Mouse (Mus musculus): ENCODE measurements around the gene Ap1s1. TPM values are rescaled to one million over a fixed set of nuclear protein-coding genes. Genes with fewer than 3 reads are reported as not detected.

Gene Ap1s1
- total RNA-seq, 2 experiments from 2014 or later, result 50.2 to 78.7 TPM

DNA sequence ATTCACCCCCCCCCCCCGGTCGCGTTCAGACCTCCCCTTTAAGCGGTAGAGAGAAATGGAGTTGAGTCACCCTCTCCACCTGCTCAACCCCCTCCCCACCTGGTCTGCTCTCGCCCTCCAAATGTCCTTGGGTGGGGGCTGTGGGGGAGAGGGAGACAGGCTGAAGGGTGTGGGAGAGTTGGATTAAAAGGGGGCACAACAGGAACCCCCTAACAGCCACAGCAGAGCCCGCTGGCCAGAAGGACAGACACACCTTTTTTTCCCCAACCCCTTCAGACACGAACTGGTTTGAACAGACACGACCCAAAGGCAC is 16.7 kb downstream of the Ap1s1 start:
- ATAC-seq (replicated peaks; ENCODE audit: low FRiP score, low TSS enrichment, poor library complexity, severe bottlenecking), result no peak

DNA sequence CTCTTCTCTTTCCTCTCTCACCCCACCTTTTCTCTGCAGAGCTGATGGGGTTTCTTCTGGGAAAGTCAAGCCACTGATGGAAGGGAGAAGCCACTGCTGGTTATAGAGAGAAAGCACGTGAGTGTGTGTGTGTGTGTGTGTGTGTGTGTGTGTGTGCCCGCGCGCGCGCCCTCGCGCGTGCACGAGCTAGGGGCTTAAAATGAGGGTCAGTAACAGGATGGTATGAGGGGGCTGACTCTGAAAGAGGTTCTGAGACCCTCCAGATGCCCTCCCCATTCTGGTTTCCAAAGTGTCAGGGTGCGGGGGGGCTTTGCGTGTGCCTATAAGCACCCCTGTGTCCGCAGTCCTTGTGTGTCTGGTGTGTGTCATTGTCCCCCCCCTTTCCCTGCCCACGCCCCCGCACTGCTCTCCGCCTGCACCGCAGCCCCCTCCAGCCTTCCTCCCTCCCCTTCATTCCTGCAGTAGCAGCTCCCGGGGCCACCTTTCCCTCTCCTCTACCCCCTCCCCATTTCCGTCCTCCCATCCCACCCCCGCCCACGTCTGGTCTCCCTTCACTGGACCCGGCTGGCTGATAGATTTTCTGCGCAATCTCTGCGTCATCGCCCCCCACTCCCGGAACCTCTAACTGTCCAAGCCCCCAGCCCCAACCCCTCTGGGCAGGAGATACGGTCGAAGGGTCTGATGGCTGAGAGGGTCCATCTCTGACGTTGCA is 17.2 kb downstream of the Ap1s1 start:
- no peak for ATAC-seq (replicated peaks; ENCODE audit: low FRiP score, low TSS enrichment, poor library complexity, severe bottlenecking)

DNA sequence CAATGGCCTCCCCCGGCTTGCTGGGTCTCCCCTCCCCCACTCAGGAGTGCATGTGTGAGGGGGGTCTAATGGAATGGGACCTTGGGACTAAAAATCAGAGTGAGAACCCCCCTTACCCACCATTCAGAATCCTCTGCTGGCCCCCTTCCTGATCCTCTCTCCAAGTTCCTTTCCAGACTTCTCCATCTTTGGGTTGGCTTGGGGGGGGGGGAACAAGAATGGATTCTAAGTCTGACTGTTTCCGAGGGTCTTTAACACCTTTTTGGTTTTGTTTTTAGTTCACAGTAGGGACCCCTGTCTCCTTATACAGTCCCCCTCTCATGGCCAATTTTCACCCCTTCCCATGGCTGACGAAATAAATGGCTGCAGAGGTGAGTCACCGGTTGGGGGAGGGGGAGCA is 19.8 kb downstream of the Ap1s1 start, which contains the start of gene Vgf:
Vgf (plus strand) TSS at position 301 of the 400 bp plus-strand sequence.
- no peak for ATAC-seq (replicated peaks; ENCODE audit: low FRiP score, low TSS enrichment, poor library complexity, severe bottlenecking)

GRCm38 (mm10) chr5:137025132-137025531 is 20.8 kb downstream of the Ap1s1 start:
- peak; percentile 61 for ATAC-seq (replicated peaks; ENCODE audit: low FRiP score, low TSS enrichment, poor library complexity, severe bottlenecking)

GRCm38 (mm10) chr5:137024318-137024717 is 21.6 kb downstream of the Ap1s1 start:
- no peak for ATAC-seq (replicated peaks; ENCODE audit: low FRiP score, low TSS enrichment, poor library complexity, severe bottlenecking)

- ATAC-seq (replicated peaks; ENCODE audit: low FRiP score, low TSS enrichment, poor library complexity, severe bottlenecking), result no peak
Observed at GRCm38 (mm10) chr5:137015913-137016312, 30.0 kb downstream of the Ap1s1 start.

DNA sequence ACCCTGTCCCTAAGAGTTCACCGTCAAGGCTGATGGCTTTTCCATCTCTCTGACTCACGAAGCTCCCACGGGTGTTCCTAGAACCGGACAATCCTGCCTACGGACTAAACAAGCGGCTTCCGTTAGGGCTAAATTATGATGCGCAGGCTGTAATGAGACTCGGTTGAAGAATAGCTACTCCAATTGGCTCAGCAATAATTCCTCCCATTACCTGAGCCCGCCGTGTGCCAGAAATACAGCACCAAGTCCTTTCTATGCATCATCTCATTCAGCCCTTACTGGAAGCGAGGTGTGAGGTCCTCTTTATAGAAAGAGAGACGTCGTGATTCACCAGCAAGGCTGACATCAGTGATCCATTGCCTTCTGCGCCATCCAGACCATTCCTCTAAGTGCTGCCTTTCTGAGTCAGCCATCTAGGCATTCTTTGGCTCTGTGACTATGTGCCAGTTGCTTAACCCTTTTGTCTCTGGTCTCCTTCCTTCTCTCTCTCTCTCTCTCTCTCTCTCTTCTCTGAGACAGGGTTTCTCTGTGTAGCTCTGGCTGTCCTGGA is 33.5 kb downstream of the Ap1s1 start:
- ATAC-seq (replicated peaks; ENCODE audit: low FRiP score, low TSS enrichment, poor library complexity, severe bottlenecking), result no peak

GRCm38 (mm10) chr5:137009988-137010387 is 35.9 kb downstream of the Ap1s1 start:
- peak; percentile 64; the same call in 1 of the 2 replicates for ATAC-seq (replicated peaks; ENCODE audit: low FRiP score, low TSS enrichment, poor library complexity, severe bottlenecking)

DNA sequence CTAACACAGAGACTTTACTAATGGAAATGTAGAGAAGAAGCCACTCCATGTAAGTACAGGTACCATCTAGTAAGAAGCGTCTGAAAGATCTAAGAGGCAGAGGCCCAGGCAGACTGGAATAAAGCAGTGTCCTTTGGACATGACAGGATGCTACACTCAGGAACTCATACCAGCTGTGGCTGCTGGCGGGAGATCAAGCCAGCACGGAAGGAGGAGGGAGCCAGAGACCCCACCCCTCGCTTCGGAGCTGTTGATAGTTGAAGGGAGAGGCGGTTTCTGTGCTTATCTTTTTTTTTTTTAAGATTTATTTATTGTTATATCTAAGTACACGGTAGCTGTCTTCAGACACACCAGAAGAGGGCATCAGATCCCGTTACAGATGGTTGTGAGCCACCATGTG is 38.7 kb downstream of the Ap1s1 start:
- no peak for ATAC-seq (replicated peaks; ENCODE audit: low FRiP score, low TSS enrichment, poor library complexity, severe bottlenecking)

- no peak for ATAC-seq (replicated peaks; ENCODE audit: low FRiP score, low TSS enrichment, poor library complexity, severe bottlenecking)
Observed at GRCm38 (mm10) chr5:137000612-137001011, 45.3 kb downstream of the Ap1s1 start.

- no peak for ATAC-seq (replicated peaks; ENCODE audit: low FRiP score, low TSS enrichment, poor library complexity, severe bottlenecking)
Observed at GRCm38 (mm10) chr5:136999449-136999848, 46.5 kb downstream of the Ap1s1 start.

GRCm38 (mm10) chr5:136989801-136990200 is 56.1 kb downstream of the Ap1s1 start:
- ATAC-seq (replicated peaks; ENCODE audit: low FRiP score, low TSS enrichment, poor library complexity, severe bottlenecking), result no peak

GRCm38 (mm10) chr5:136988420-136988819 is 57.5 kb downstream of the Ap1s1 start:
- ATAC-seq (replicated peaks; ENCODE audit: low FRiP score, low TSS enrichment, poor library complexity, severe bottlenecking), result no peak

DNA sequence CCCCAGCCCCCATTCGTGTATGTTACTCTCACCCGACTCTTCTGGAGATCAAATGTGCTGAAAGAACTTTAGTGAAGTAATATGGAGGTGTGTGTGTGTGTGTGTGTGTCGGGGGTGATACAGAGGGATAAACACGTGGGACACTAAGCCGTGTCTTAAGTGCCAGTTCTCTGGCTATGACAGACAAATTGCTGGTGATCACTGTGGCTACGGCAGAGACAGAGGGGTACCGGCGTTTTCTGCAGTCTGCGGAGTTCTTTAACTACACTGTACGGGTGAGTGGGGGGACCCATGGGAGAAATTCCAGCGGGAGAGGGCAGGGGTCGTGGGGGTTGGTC is 58.0 kb downstream of the Ap1s1 start, which contains the start of gene Znhit1:
Znhit1 (minus strand) TSS at position 88 of the 338 bp plus-strand sequence.
- ATAC-seq (replicated peaks; ENCODE audit: low FRiP score, low TSS enrichment, poor library complexity, severe bottlenecking), result 0 out of 2 replicates have a peak, but pooled peaks have one; percentile 10

GRCm38 (mm10) chr5:136987138-136987933 is 58.6 kb downstream of the Ap1s1 start:
- peak; percentile 39; the same call in 1 of the 2 replicates for ATAC-seq (replicated peaks; ENCODE audit: low FRiP score, low TSS enrichment, poor library complexity, severe bottlenecking)

DNA sequence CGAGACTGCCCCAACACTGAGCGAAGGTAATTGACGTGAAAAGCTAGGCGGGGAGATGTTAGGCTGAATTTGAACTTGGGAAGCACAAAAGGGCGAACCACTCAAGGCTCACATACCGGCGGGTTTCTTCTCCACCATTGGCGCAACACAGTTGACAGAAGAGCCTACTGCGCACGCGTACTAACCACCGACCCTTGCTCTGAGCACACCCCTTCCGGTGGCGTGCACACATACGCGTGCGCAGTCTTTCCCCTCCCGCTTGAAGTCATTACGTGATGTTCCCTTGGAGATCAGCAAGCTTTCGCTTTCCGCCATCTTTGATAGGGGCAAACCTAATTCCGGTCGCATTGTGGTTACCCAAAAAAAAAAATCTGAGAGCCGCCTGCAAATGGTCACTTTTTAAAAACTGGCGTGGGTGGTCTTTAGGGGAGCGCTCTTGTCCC is 59.2 kb downstream of the Ap1s1 start, which contains the start of gene Plod3:
Plod3 (plus strand) TSS at position 325 of the 443 bp plus-strand sequence.
- ATAC-seq (replicated peaks; ENCODE audit: low FRiP score, low TSS enrichment, poor library complexity, severe bottlenecking), result peak; percentile 89

Other genes with a start within 250 kb of the Ap1s1 start
- not detected in 2 replicates for gene Col26a1, start 162.9 kb downstream of the Ap1s1 start, total RNA-seq (2014; fragmentation: Nextera tagmentation)
- gene Col26a1, start 162.9 kb downstream of the Ap1s1 start, total RNA-seq (2017), result not detected in 2 replicates
- gene Ift22, start 138.0 kb downstream of the Ap1s1 start, total RNA-seq (2014; fragmentation: Nextera tagmentation), result 12.1 and 17.4 TPM in 2 replicates
- 1.5 and 5.4 TPM in 2 replicates for gene Ift22, start 138.0 kb downstream of the Ap1s1 start, total RNA-seq (2017)
- gene Fis1, start 92.9 kb downstream of the Ap1s1 start, total RNA-seq (2014; fragmentation: Nextera tagmentation), result 160 and 187 TPM in 2 replicates
- gene Fis1, start 92.9 kb downstream of the Ap1s1 start, total RNA-seq (2017), result 61.1 and 71.8 TPM in 2 replicates
- gene Cldn15, start 79.5 kb downstream of the Ap1s1 start, total RNA-seq (2014; fragmentation: Nextera tagmentation), result 0.13 TPM in 1 of 2 replicates, not detected in the other
- not detected in 2 replicates for gene Cldn15, start 79.5 kb downstream of the Ap1s1 start, total RNA-seq (2017)
- gene Plod3, start 59.1 kb downstream of the Ap1s1 start, total RNA-seq (2014; fragmentation: Nextera tagmentation), result 19.8 and 22.1 TPM in 2 replicates
- gene Plod3, start 59.1 kb downstream of the Ap1s1 start, total RNA-seq (2017), result 19.0 and 22.1 TPM in 2 replicates
- 67.3 and 75.0 TPM in 2 replicates for gene Znhit1, start 58.1 kb downstream of the Ap1s1 start, total RNA-seq (2014; fragmentation: Nextera tagmentation)
- gene Znhit1, start 58.1 kb downstream of the Ap1s1 start, total RNA-seq (2017), result 18.8 and 21.6 TPM in 2 replicates
- gene Vgf, start 19.7 kb downstream of the Ap1s1 start, total RNA-seq (2014; fragmentation: Nextera tagmentation), result not detected in 2 replicates
- 0.27 and 0.47 TPM in 2 replicates for gene Vgf, start 19.7 kb downstream of the Ap1s1 start, total RNA-seq (2017)
- gene Serpine1, start 26.1 kb upstream of the Ap1s1 start, total RNA-seq (2014; fragmentation: Nextera tagmentation), result 0.72 TPM in 1 of 2 replicates, not detected in the other
- gene Serpine1, start 26.1 kb upstream of the Ap1s1 start, total RNA-seq (2017), result 0.94 TPM in 1 of 2 replicates, not detected in the other
- 23.7 and 28.2 TPM in 2 replicates for gene Trim56, start 70.1 kb upstream of the Ap1s1 start, total RNA-seq (2014; fragmentation: Nextera tagmentation)
- 20.8 and 29.0 TPM in 2 replicates for gene Trim56, start 70.1 kb upstream of the Ap1s1 start, total RNA-seq (2017)
- gene Muc3, start 103.2 kb upstream of the Ap1s1 start, total RNA-seq (2014; fragmentation: Nextera tagmentation), result not detected in 2 replicates
- gene Muc3, start 103.2 kb upstream of the Ap1s1 start, total RNA-seq (2017), result not detected in 2 replicates
- 0.25 and 0.61 TPM in 2 replicates for gene Muc3a, start 166.3 kb upstream of the Ap1s1 start, total RNA-seq (2014; fragmentation: Nextera tagmentation)
- gene Muc3a, start 166.3 kb upstream of the Ap1s1 start, total RNA-seq (2017), result not detected in 2 replicates
- gene Ache, start 241.4 kb upstream of the Ap1s1 start, total RNA-seq (2014; fragmentation: Nextera tagmentation), result 20.4 and 22.8 TPM in 2 replicates
- gene Ache, start 241.4 kb upstream of the Ap1s1 start, total RNA-seq (2017), result 3.0 and 6.4 TPM in 2 replicates
- 9.0 and 11.4 TPM in 2 replicates for gene Ufsp1, start 248.5 kb upstream of the Ap1s1 start, total RNA-seq (2014; fragmentation: Nextera tagmentation)
- gene Ufsp1, start 248.5 kb upstream of the Ap1s1 start, total RNA-seq (2017), result 5.2 and 6.0 TPM in 2 replicates

All from megakaryocyte-erythroid progenitor cell, adult 5-6 weeks (primary cell).